Mouse (Mus musculus): Measurements from ENCODE around the gene Blm. TPM values are rescaled to one million over a fixed set of nuclear protein-coding genes. Genes with fewer than 3 reads are reported as not detected.

The Blm gene
- polyA plus RNA-seq, 1 experiment from 2014 or later, result 6.8 TPM

DNA sequence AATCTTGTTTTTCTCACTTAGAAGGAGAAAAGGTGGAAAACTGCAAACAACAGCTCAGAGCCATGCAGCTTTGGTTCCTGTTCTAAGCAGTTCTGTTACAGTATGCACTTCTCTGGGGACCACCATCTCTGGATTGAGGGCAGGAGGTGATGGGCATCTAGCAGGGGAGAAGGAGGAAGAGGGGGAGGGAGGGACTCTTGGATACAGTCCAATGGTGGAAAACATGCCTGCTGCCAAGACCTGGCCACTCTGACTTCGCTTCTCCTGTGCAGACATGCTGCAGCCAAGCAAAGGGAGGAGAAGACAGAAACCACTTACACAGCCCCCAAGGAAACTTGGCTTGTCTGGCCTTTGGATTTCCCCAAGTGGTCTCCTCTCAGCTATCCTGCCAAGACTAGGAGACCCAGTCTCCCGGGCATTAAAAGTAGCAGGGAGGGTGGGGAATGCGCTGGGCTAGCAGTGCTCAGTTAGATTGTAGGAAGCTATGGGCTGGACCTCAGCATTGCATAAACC lies 77.0 kb downstream of the Blm start:
- H3K9ac ChIP-seq (ENCODE audit: low read depth, low read length), result no peak overlapping the region
- H3K4me1 ChIP-seq (ENCODE audit: control insufficient read depth, insufficient read depth, low read length), result no peaks in the 10 kb centered on the region
- H3K27me3 ChIP-seq (ENCODE audit: control insufficient read depth, insufficient read depth, low read depth, low read length), result no peaks in the 10 kb centered on the region
- no peak overlapping the region for H3K4me2 ChIP-seq (ENCODE audit: low read length)
- no peak for ATAC-seq
- H3K27ac ChIP-seq (ENCODE audit: low read length), result no peak overlapping the region
- H3K9me3 ChIP-seq (replicated peaks; ENCODE audit: control insufficient read depth, low read length, poor library complexity, severe bottlenecking), result no peaks in the 10 kb centered on the region
- WGBS, result 84% methylated on average over 3 of the region's 3 CpGs
- no peak overlapping the region for H3K4me3 ChIP-seq (ENCODE audit: low read depth, low read length)
- 0 out of 2 replicates have a peak, but pooled peaks cover 3% of the 10 kb centered on the region for H3K36me3 ChIP-seq (ENCODE audit: control insufficient read depth, insufficient read depth, low read length)

DNA sequence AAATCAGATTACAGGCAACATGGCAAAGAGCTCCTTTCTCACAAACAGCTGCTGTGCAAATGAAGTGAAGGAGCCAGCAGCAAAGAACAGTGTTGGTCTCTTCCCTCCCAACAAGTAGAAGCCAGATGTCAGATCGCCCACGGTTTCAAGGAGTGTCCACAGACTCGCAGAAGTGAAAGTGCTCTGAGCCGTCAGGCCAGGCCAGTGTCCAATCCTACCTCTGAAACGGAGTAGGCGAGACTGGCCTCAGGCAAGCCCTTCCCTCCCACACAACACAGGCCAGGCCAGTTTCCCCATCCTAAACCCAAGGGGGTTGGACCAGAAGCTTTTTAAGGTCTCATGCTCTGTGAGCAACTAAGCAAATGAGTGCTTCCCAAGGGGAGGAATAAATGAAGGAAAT lies 77.7 kb downstream of the Blm start:
- WGBS, result 83% methylated on average over 6 of the region's 6 CpGs
- Histone ChIP-seq H3K36me3 (ENCODE audit: control insufficient read depth, insufficient read depth, low read length) (0 out of 2 replicates have a peak, but pooled peaks cover 3% of the 10 kb centered on the region), H3K4me1 (ENCODE audit: control insufficient read depth, insufficient read depth, low read length) (no peaks in the 10 kb centered on the region), H3K9me3 (replicated peaks; ENCODE audit: control insufficient read depth, low read length, poor library complexity, severe bottlenecking) (no peaks in the 10 kb centered on the region), H3K9ac (ENCODE audit: low read depth, low read length) (no peak overlapping the region), H3K4me2 (ENCODE audit: low read length) (no peak overlapping the region), H3K27me3 (ENCODE audit: control insufficient read depth, insufficient read depth, low read depth, low read length) (no peaks in the 10 kb centered on the region), H3K27ac (ENCODE audit: low read length) (no peak overlapping the region), H3K4me3 (ENCODE audit: low read depth, low read length) (no peak overlapping the region)
- no peak for ATAC-seq

DNA sequence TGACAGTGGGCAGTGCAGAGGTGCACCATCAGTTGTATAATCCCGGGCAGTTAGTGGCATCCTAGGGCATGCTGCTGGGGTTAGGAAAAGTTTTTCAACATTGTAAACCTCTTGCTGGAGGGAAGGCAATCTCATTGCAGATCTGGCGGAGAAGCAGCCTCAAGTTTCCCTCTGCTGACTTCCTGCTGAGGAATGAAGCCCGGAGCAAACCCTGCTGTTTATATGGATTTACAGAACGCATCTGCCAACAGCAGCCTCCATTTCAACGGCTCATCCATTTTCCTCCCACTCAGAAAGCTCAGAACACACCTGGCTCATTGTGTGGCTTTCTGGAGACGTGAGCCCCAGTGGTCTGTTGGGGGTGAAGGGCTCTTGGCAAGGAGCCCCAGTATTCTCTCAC lies 78.6 kb downstream of the Blm start:
- H3K4me2 ChIP-seq (ENCODE audit: low read length), result no peak overlapping the region
- H3K4me3 ChIP-seq (ENCODE audit: low read depth, low read length), result no peak overlapping the region
- no peaks in the 10 kb centered on the region for H3K9me3 ChIP-seq (replicated peaks; ENCODE audit: control insufficient read depth, low read length, poor library complexity, severe bottlenecking)
- ATAC-seq, result no peak
- no peak overlapping the region for H3K9ac ChIP-seq (ENCODE audit: low read depth, low read length)
- no peak overlapping the region for H3K27ac ChIP-seq (ENCODE audit: low read length)
- H3K4me1 ChIP-seq (ENCODE audit: control insufficient read depth, insufficient read depth, low read length), result no peaks in the 10 kb centered on the region
- 91% methylated on average over 6 of the region's 6 CpGs for WGBS
- H3K27me3 ChIP-seq (ENCODE audit: control insufficient read depth, insufficient read depth, low read depth, low read length), result no peaks in the 10 kb centered on the region
- 0 out of 2 replicates have a peak, but pooled peaks cover 3% of the 10 kb centered on the region for H3K36me3 ChIP-seq (ENCODE audit: control insufficient read depth, insufficient read depth, low read length)

DNA sequence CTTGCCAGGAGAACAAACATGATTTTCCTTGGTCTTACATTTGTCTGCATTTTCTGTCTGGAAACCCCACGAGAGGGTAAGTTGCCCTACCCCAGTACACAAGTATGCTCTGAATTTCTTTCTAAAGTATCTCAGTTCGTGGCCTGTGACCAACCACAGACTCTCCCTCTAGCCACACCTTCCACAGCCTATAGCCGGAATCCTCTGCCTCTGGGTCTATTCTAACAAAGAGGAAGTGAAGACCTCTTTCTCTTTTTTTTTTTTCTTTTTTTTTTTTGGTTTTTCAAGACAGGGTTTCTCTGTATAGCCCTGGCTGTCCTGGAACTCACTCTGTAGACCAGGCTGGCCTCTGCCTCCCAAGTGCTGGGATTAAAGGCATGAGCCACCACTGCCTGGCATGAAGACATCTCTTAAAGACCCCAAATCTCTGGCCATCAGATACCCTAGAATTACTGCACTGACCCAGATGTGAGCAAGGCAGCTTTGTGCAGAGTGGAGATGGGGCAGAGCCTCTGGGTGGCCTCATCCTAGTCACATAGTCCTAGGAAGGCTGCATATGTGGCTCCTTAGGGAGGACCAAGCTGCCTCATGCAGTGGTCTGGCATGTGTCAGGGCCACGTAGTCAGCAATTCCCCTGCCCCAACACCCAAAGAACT lies 79.3 kb downstream of the Blm start:
- Histone ChIP-seq H3K4me3 (ENCODE audit: low read depth, low read length) (no peak overlapping the region), H3K4me2 (ENCODE audit: low read length) (no peak overlapping the region), H3K4me1 (ENCODE audit: control insufficient read depth, insufficient read depth, low read length) (no peaks in the 10 kb centered on the region), H3K27me3 (ENCODE audit: control insufficient read depth, insufficient read depth, low read depth, low read length) (no peaks in the 10 kb centered on the region), H3K27ac (ENCODE audit: low read length) (no peak overlapping the region), H3K9me3 (replicated peaks; ENCODE audit: control insufficient read depth, low read length, poor library complexity, severe bottlenecking) (no peaks in the 10 kb centered on the region), H3K9ac (ENCODE audit: low read depth, low read length) (no peak overlapping the region), H3K36me3 (ENCODE audit: control insufficient read depth, insufficient read depth, low read length) (0 out of 2 replicates have a peak, but pooled peaks cover 3% of the 10 kb centered on the region)
- no peak for ATAC-seq
- 84% methylated on average over 4 of the region's 4 CpGs for WGBS

DNA sequence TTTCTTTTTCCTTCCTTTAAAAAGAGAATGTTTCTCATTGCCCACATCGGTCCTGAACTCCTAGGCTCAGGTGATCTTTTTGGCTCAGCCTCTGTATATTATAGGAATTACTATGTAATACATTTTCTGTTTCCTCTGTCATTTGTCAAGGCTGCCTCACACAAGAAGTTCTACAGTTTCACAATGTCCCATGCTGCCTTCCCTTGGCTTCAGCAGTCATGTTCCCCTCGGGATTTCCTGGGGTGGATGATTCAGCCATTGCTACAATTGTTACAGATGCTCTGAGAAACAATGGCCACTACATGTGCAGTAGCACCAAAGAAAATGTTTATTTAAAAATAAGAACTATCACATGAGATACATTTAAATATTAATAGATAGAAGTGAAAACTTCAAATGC lies 80.1 kb downstream of the Blm start:
- Histone ChIP-seq H3K27ac (ENCODE audit: low read length) (no peak overlapping the region), H3K9ac (ENCODE audit: low read depth, low read length) (no peak overlapping the region), H3K9me3 (replicated peaks; ENCODE audit: control insufficient read depth, low read length, poor library complexity, severe bottlenecking) (no peaks in the 10 kb centered on the region), H3K4me2 (ENCODE audit: low read length) (no peak overlapping the region), H3K4me3 (ENCODE audit: low read depth, low read length) (no peak overlapping the region), H3K36me3 (ENCODE audit: control insufficient read depth, insufficient read depth, low read length) (no peaks in the 10 kb centered on the region), H3K27me3 (ENCODE audit: control insufficient read depth, insufficient read depth, low read depth, low read length) (no peaks in the 10 kb centered on the region), H3K4me1 (ENCODE audit: control insufficient read depth, insufficient read depth, low read length) (no peaks in the 10 kb centered on the region)
- no peak for ATAC-seq
- 94% methylated on average over 2 of the region's 2 CpGs for WGBS

DNA sequence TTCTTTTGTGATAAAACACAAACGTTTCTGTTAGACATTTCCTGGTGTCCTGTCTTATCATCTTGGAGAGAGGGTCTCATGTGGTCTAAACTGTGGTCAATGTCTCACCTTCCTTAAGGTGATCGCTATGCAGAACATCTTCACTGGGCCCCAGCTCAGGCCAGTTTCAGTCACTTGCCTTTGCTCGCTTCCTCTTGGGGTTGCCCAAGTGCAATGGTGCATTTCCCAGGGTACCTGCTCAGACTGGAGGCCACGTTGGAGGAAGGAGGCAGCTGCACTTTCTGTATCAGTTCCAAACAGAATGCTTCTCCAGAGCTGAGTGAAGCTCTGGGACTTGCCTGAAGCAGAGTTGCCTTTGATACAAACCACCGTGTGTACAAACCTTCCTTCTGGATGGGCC lies 80.9 kb downstream of the Blm start:
- H3K4me2 ChIP-seq (ENCODE audit: low read length), result no peak overlapping the region
- H3K9me3 ChIP-seq (replicated peaks; ENCODE audit: control insufficient read depth, low read length, poor library complexity, severe bottlenecking), result no peaks in the 10 kb centered on the region
- H3K27ac ChIP-seq (ENCODE audit: low read length), result no peak overlapping the region
- H3K9ac ChIP-seq (ENCODE audit: low read depth, low read length), result no peak overlapping the region
- no peaks in the 10 kb centered on the region for H3K27me3 ChIP-seq (ENCODE audit: control insufficient read depth, insufficient read depth, low read depth, low read length)
- H3K4me1 ChIP-seq (ENCODE audit: control insufficient read depth, insufficient read depth, low read length), result no peaks in the 10 kb centered on the region
- WGBS, result 94% methylated on average over 5 of the region's 5 CpGs
- H3K36me3 ChIP-seq (ENCODE audit: control insufficient read depth, insufficient read depth, low read length), result no peaks in the 10 kb centered on the region
- no peak overlapping the region for H3K4me3 ChIP-seq (ENCODE audit: low read depth, low read length)
- no peak for ATAC-seq

DNA sequence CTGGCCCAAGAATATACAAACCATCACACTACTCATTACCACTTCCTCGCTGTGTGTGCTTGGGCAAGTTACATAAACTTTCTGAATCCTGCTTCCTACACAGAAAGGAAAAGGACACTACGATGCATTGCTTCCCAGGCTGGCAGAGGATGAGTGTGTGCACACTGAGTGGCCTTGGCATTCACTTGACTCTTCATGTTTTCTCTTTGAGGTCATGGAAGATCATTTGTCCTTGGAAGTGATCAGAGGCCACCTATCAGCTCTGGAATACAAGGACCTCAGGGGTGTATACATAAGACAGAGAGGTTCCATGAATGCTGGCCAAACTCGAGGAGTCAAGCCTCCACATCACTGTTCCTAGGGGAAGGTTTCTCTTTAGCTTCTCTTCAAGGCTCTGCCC lies 81.8 kb downstream of the Blm start:
- H3K27ac ChIP-seq (ENCODE audit: low read length), result no peak overlapping the region
- no peaks in the 10 kb centered on the region for H3K27me3 ChIP-seq (ENCODE audit: control insufficient read depth, insufficient read depth, low read depth, low read length)
- H3K4me2 ChIP-seq (ENCODE audit: low read length), result no peak overlapping the region
- no peaks in the 10 kb centered on the region for H3K4me1 ChIP-seq (ENCODE audit: control insufficient read depth, insufficient read depth, low read length)
- no peaks in the 10 kb centered on the region for H3K9me3 ChIP-seq (replicated peaks; ENCODE audit: control insufficient read depth, low read length, poor library complexity, severe bottlenecking)
- H3K36me3 ChIP-seq (ENCODE audit: control insufficient read depth, insufficient read depth, low read length), result no peaks in the 10 kb centered on the region
- no peak for ATAC-seq
- H3K9ac ChIP-seq (ENCODE audit: low read depth, low read length), result no peak overlapping the region
- H3K4me3 ChIP-seq (ENCODE audit: low read depth, low read length), result no peak overlapping the region
- 82% methylated on average over 3 of the region's 3 CpGs for WGBS

DNA sequence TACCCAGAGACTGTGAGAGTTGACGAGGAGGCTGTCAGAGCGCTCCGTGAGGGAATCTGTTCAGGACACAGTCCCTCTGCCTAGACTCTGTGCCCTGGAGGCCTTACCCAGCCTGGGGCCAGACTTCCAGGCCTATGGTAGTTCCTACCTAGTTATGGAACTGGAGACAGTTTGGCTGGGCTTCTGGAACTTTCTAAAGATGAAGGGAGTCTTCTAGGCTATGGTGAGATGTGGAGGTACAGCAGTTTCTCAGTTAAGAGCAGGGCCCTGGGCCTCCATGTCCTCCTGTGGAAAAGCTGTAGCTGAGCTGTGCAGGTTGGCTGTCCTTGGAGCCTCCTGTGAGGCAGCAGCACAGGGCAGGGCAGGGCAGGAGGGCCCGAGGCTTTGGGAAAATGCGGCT lies 82.7 kb downstream of the Blm start:
- no peaks in the 10 kb centered on the region for H3K27me3 ChIP-seq (ENCODE audit: control insufficient read depth, insufficient read depth, low read depth, low read length)

DNA sequence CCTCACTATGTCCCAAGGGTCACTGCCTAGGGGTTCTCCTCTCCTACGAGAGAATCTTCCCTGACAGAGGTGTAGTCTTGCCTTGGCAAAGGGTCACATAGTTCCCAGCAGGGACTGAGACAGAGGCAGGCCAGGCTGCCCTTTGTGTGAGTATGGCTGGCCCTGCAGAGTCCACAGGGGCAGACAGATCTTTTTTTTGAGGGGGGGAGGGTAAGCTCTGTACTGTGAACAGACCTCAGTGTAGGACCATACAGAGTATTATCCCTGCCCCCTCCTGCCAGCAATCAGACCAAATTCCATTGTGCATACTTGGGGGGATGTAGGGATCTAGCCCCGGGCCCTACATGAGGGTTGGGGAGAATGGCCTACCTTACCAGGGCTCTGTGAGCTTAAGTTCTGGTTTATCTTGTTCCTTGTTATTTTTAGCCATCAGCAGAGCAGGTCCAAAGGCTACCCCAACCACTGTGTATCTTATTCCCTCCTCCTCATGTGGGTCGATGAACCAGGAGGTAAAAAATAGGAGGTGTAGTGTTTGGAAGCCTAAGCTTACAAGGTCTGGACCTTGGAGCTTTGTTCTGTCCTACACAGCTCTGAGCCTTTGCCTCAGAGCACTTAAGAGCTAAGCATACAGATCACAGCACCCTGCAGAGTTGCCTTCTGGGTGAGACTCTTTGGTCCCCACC lies 83.2 kb downstream of the Blm start:
- no peak overlapping the region for H3K4me3 ChIP-seq (ENCODE audit: low read depth, low read length)
- H3K36me3 ChIP-seq (ENCODE audit: control insufficient read depth, insufficient read depth, low read length), result no peaks in the 10 kb centered on the region
- H3K27me3 ChIP-seq (ENCODE audit: control insufficient read depth, insufficient read depth, low read depth, low read length), result no peaks in the 10 kb centered on the region
- H3K4me2 ChIP-seq (ENCODE audit: low read length), result no peak overlapping the region
- H3K9me3 ChIP-seq (replicated peaks; ENCODE audit: control insufficient read depth, low read length, poor library complexity, severe bottlenecking), result no peaks in the 10 kb centered on the region
- H3K4me1 ChIP-seq (ENCODE audit: control insufficient read depth, insufficient read depth, low read length), result no peaks in the 10 kb centered on the region
- H3K9ac ChIP-seq (ENCODE audit: low read depth, low read length), result no peak overlapping the region
- H3K27ac ChIP-seq (ENCODE audit: low read length), result no peak overlapping the region
- WGBS, result 80% methylated on average over 3 of the region's 3 CpGs
- ATAC-seq, result no peak

More for the DNA sequence above, 82.7 kb downstream of the Blm start:
- H3K4me1 ChIP-seq (ENCODE audit: control insufficient read depth, insufficient read depth, low read length), result no peaks in the 10 kb centered on the region
- H3K36me3 ChIP-seq (ENCODE audit: control insufficient read depth, insufficient read depth, low read length), result no peaks in the 10 kb centered on the region
- no peak for ATAC-seq
- H3K9me3 ChIP-seq (replicated peaks; ENCODE audit: control insufficient read depth, low read length, poor library complexity, severe bottlenecking), result no peaks in the 10 kb centered on the region
- 77% methylated on average over 5 of the region's 5 CpGs for WGBS
- H3K9ac ChIP-seq (ENCODE audit: low read depth, low read length), result no peak overlapping the region
- no peak overlapping the region for H3K27ac ChIP-seq (ENCODE audit: low read length)
- no peak overlapping the region for H3K4me3 ChIP-seq (ENCODE audit: low read depth, low read length)
- H3K4me2 ChIP-seq (ENCODE audit: low read length), result no peak overlapping the region

Measured in midbrain, embryonic 16.5 days (tissue).